Mouse (Mus musculus) embryonic facial prominence, embryonic 12.5 days (tissue): ENCODE measurements around the gene Larp6. TPM values are rescaled to one million over a fixed set of nuclear protein-coding genes. Genes with fewer than 3 reads are reported as not detected.
A peak's percentile ranks its signal among the peaks of the same experiment; 100 is the strongest.

ENCODE experiments used
- ATAC-seq: fragments of 200-750 bp; cut with Nextera tagmentation; 2 replicates; pipeline ENCODE4 v1.8.0; 2017; ENCODE audit not compliant: insufficient number of reproducible peaks, insufficient read depth, low FRiP score, low TSS enrichment
- H3K27ac ChIP-seq: fragments of 300-500 bp; sonication (generic); 2 replicates; pipeline ENCODE4 v1.5.1; 2016; ENCODE audit warnings: mild to moderate bottlenecking
- H3K27me3 ChIP-seq: fragments of 300-500 bp; sonication (generic); 2 replicates; pipeline ENCODE4 v1.6.1; 2016; ENCODE audit warnings: mild to moderate bottlenecking, moderate library complexity
- H3K36me3 ChIP-seq: fragments of 300-500 bp; sonication (generic); 2 replicates; pipeline ENCODE4 v1.6.1; 2016; ENCODE audit warnings: mild to moderate bottlenecking
- H3K4me1 ChIP-seq: fragments of 300-500 bp; sonication (generic); 2 replicates; pipeline ENCODE4 v1.6.1; 2016
- H3K4me2 ChIP-seq: fragments of 300-500 bp; sonication (generic); replicated peaks from 2 replicates; pipeline ENCODE4 v1.6.1; 2016; ENCODE audit warnings: mild to moderate bottlenecking, moderate library complexity
- H3K4me3 ChIP-seq: fragments of 300-500 bp; sonication (generic); 2 replicates; pipeline ENCODE4 v1.5.1; 2016; ENCODE audit warnings: mild to moderate bottlenecking
- H3K9ac ChIP-seq: fragments of 300-500 bp; sonication (generic); 2 replicates; pipeline ENCODE4 v1.6.1; 2016; ENCODE audit warnings: mild to moderate bottlenecking, moderate library complexity
- H3K9me3 ChIP-seq: fragments of 300-500 bp; sonication (generic); 2 replicates; pipeline ENCODE4 v1.6.1; 2016; ENCODE audit warnings: mild to moderate bottlenecking, moderate library complexity
- WGBS: fragments of 180-500 bp; shearing (Covaris S2); methylation state at CpG from one replicate; pipeline ENCODE4 v1.1.7; 2016; 5-methylcytosine and 5-hydroxymethylcytosine counted together
- polyA plus RNA-seq: library from polyadenylated mRNA; unstranded; fragments of >200 nt; fragmentation: Nextera tagmentation; extraction: Ambion mirVana; gene quantifications from 2 replicates; pipeline ENCODE4 v1.2.1, GENCODE M21; 2016

Larp6 gene
- polyA plus RNA-seq, 1 experiment from 2014 or later, result 4.3 TPM

- Histone ChIP-seq H3K4me1 (peaks cover 5% of the 10 kb centered on the region; the same call in 1 of the 2 replicates), H3K4me3 (no peak overlapping the region), H3K27me3 (no peaks in the 10 kb centered on the region), H3K27ac (no peak overlapping the region), H3K9ac (no peak overlapping the region), H3K9me3 (no peaks in the 10 kb centered on the region), H3K36me3 (no peaks in the 10 kb centered on the region), H3K4me2 (no peak overlapping the region)
- 91% methylated on average over 5 of the region's 5 CpGs for WGBS
- ATAC-seq, result no peak
Measured at GRCm38 (mm10) chr9:60747672-60748071, 34.9 kb downstream of the Larp6 start.

GRCm38 (mm10) chr9:60748191-60748590 is 35.4 kb downstream of the Larp6 start:
- no peak for ATAC-seq
- 83% methylated on average over 2 of the region's 2 CpGs for WGBS
- no peak overlapping the region for H3K9ac ChIP-seq
- H3K36me3 ChIP-seq, result no peaks in the 10 kb centered on the region
- H3K4me1 ChIP-seq, result peaks cover 3% of the 10 kb centered on the region; the same call in 1 of the 2 replicates
- no peaks in the 10 kb centered on the region for H3K27me3 ChIP-seq
- H3K9me3 ChIP-seq, result no peaks in the 10 kb centered on the region
- H3K4me2 ChIP-seq, result no peak overlapping the region
- no peak overlapping the region for H3K27ac ChIP-seq
- H3K4me3 ChIP-seq, result no peak overlapping the region

GRCm38 (mm10) chr9:60749105-60749504 is 36.3 kb downstream of the Larp6 start:
- no peaks in the 10 kb centered on the region for H3K27me3 ChIP-seq
- H3K27ac ChIP-seq, result no peak overlapping the region
- no peaks in the 10 kb centered on the region for H3K4me1 ChIP-seq
- 88% methylated on average over 2 of the region's 2 CpGs for WGBS
- H3K4me2 ChIP-seq, result no peak overlapping the region
- H3K4me3 ChIP-seq, result no peak overlapping the region
- no peaks in the 10 kb centered on the region for H3K9me3 ChIP-seq
- H3K9ac ChIP-seq, result no peak overlapping the region
- no peaks in the 10 kb centered on the region for H3K36me3 ChIP-seq
- ATAC-seq, result no peak

GRCm38 (mm10) chr9:60751098-60751497 is 38.3 kb downstream of the Larp6 start:
- Histone ChIP-seq H3K4me1 (no peaks in the 10 kb centered on the region), H3K4me3 (no peak overlapping the region), H3K9me3 (no peaks in the 10 kb centered on the region), H3K4me2 (no peak overlapping the region), H3K9ac (no peak overlapping the region), H3K36me3 (no peaks in the 10 kb centered on the region), H3K27ac (no peak overlapping the region), H3K27me3 (no peaks in the 10 kb centered on the region)
- 84% methylated on average over 5 of the region's 5 CpGs for WGBS
- no peak for ATAC-seq

GRCm38 (mm10) chr9:60751971-60752370 is 39.2 kb downstream of the Larp6 start:
- no peak for ATAC-seq
- Histone ChIP-seq H3K4me1 (no peaks in the 10 kb centered on the region), H3K9ac (no peak overlapping the region), H3K36me3 (no peaks in the 10 kb centered on the region), H3K27ac (no peak overlapping the region), H3K4me3 (no peak overlapping the region), H3K4me2 (no peak overlapping the region), H3K9me3 (no peaks in the 10 kb centered on the region), H3K27me3 (no peaks in the 10 kb centered on the region)
- WGBS, result 54% methylated on average over 6 of the region's 6 CpGs

- ATAC-seq, result no peak
Measured at GRCm38 (mm10) chr9:60752636-60753035, 39.8 kb downstream of the Larp6 start.

GRCm38 (mm10) chr9:60756258-60756657 is 43.5 kb downstream of the Larp6 start:
- H3K4me1 ChIP-seq, result peaks cover 15% of the 10 kb centered on the region; the same call in 1 of the 2 replicates
- H3K27me3 ChIP-seq, result no peaks in the 10 kb centered on the region
- 41% methylated on average over 6 of the region's 6 CpGs for WGBS
- H3K27ac ChIP-seq, result no peak overlapping the region
- no peaks in the 10 kb centered on the region for H3K36me3 ChIP-seq
- no peak for ATAC-seq
- no peak overlapping the region for H3K4me2 ChIP-seq
- no peaks in the 10 kb centered on the region for H3K9me3 ChIP-seq
- no peak overlapping the region for H3K9ac ChIP-seq
- H3K4me3 ChIP-seq, result no peak overlapping the region

More at GRCm38 (mm10) chr9:60752636-60753035, 39.8 kb downstream of the Larp6 start:
- Histone ChIP-seq H3K36me3 (no peaks in the 10 kb centered on the region), H3K9me3 (no peaks in the 10 kb centered on the region), H3K4me2 (no peak overlapping the region), H3K4me3 (no peak overlapping the region), H3K4me1 (peaks cover 3% of the 10 kb centered on the region; the same call in 1 of the 2 replicates), H3K9ac (no peak overlapping the region), H3K27ac (no peak overlapping the region), H3K27me3 (no peaks in the 10 kb centered on the region)

- Histone ChIP-seq H3K36me3 (no peaks in the 10 kb centered on the region), H3K9me3 (no peaks in the 10 kb centered on the region), H3K27ac (0 out of 2 replicates have a peak overlapping the region, but pooled peaks have one; percentile 30), H3K9ac (no peak overlapping the region), H3K4me2 (no peak overlapping the region), H3K27me3 (no peaks in the 10 kb centered on the region), H3K4me3 (no peak overlapping the region), H3K4me1 (peaks cover 15% of the 10 kb centered on the region; the same call in 1 of the 2 replicates)
- no peak for ATAC-seq
- 78% methylated on average over 15 of the region's 15 CpGs for WGBS
Measured at GRCm38 (mm10) chr9:60756866-60757740, 44.3 kb downstream of the Larp6 start.

GRCm38 (mm10) chr9:60757817-60758216 is 45.0 kb downstream of the Larp6 start:
- Histone ChIP-seq H3K36me3 (no peaks in the 10 kb centered on the region), H3K9me3 (no peaks in the 10 kb centered on the region), H3K27ac (peak overlapping the region; percentile 19; the same call in 1 of the 2 replicates), H3K4me3 (no peak overlapping the region), H3K27me3 (no peaks in the 10 kb centered on the region), H3K4me2 (no peak overlapping the region), H3K4me1 (peaks cover 15% of the 10 kb centered on the region; the same call in 1 of the 2 replicates), H3K9ac (no peak overlapping the region)
- no peak for ATAC-seq
- WGBS, result 15% methylated on average over 5 of the region's 5 CpGs

GRCm38 (mm10) chr9:60759436-60760007 is 46.7 kb downstream of the Larp6 start:
- no peaks in the 10 kb centered on the region for H3K9me3 ChIP-seq
- WGBS, result 57% methylated on average over 10 of the region's 10 CpGs
- no peaks in the 10 kb centered on the region for H3K36me3 ChIP-seq
- no peak overlapping the region for H3K4me3 ChIP-seq
- no peaks in the 10 kb centered on the region for H3K27me3 ChIP-seq
- no peak for ATAC-seq
- H3K4me1 ChIP-seq, result peaks cover 15% of the 10 kb centered on the region; the same call in 1 of the 2 replicates
- H3K9ac ChIP-seq, result no peak overlapping the region
- H3K27ac ChIP-seq, result no peak overlapping the region
- H3K4me2 ChIP-seq, result no peak overlapping the region

- Histone ChIP-seq H3K27me3 (no peaks in the 10 kb centered on the region), H3K4me1 (0 out of 2 replicates have a peak, but pooled peaks cover 9% of the 10 kb centered on the region), H3K36me3 (no peaks in the 10 kb centered on the region), H3K4me2 (no peak overlapping the region), H3K4me3 (no peak overlapping the region), H3K9me3 (no peaks in the 10 kb centered on the region), H3K27ac (no peak overlapping the region), H3K9ac (no peak overlapping the region)
- 15% methylated on average over 2 of the region's 2 CpGs for WGBS
- ATAC-seq, result no peak
Measured at GRCm38 (mm10) chr9:60765181-60765580, 52.4 kb downstream of the Larp6 start.

- no peaks in the 10 kb centered on the region for H3K36me3 ChIP-seq
- ATAC-seq, result no peak
- 69% methylated on average over 9 of the region's 9 CpGs for WGBS
- 0 out of 2 replicates have a peak, but pooled peaks cover 9% of the 10 kb centered on the region for H3K4me1 ChIP-seq
- H3K9ac ChIP-seq, result no peak overlapping the region
- no peak overlapping the region for H3K4me2 ChIP-seq
- no peaks in the 10 kb centered on the region for H3K9me3 ChIP-seq
- H3K27ac ChIP-seq, result no peak overlapping the region
- H3K4me3 ChIP-seq, result no peak overlapping the region
- H3K27me3 ChIP-seq, result no peaks in the 10 kb centered on the region
Measured at GRCm38 (mm10) chr9:60768393-60768792, 55.6 kb downstream of the Larp6 start.
